Mouse (Mus musculus) kidney, postnatal 10 days (tissue): Measurements from ENCODE around the gene Slc44a5.

Experiments used
- DNase-seq: peaks from one replicate; pipeline ENCODE4 v3.0.0; 2021; ENCODE audit warnings: mixed read lengths

Gene Slc44a5

DNA sequence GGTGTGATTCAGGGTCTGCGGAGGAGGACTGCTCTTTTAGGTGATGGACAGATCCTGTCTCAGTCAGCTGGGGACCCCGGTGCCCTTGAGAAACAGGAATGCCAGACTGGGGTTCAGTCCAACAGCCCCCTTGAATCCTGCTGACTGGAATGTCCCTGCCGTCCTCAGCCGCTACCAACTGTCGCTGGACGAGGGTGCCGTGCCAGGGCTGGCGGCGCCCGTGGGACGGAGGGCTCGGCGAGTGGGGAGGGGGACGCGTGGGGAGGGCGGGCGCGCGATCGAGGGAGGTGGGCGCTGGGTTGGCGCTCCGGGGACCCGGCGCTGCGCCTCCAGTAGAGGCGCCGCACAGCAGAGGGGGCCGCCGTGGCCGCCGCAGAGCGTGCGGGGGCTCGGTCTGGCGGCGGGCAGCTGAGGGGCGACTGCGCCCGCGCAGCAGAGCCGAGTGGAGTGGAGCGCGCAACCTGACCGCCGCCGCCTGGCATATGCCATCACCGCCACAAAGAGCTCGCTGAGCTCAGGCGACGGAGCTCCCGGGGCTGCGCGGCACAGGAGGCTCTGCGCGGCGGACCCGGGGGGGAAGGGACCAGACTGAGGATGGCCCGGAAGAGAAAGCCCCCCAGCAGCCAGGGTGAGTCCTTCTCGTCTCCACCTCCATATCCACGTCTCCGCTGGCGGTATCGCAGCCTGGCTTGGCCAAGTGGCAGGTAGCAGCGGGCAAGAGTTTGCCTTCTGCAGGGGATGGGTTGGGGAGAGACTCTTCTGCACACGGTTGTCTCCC lies at the start of gene Slc44a5:
Gene Slc44a5 (plus strand): TSS at position 266 of the 778 bp plus-strand sequence.
- DNase-seq, result peak; percentile 40

GRCm38 (mm10) chr3:153926333-153926732 lies 46.9 kb upstream of the Slc44a5 start:
- DNase-seq, result no peak

DNA sequence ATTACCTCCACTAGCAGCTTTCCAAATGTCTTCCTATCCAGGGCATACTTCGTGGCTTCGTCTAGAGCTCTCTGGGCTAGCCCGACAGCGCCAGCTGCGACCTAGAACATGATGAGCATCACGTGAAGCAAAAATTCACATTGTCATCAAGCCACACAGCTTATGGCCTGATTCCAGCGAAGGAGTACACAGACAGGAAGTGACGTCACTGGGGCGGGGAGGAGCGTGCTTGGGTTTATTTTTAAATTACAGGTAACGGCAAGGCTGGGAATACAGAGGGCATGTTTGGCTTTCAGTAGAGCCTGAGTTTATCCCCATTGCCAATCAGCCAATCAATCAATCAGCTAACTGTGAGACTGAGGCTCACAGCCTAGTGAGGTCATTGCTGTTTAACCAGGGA lies 43.7 kb upstream of the Slc44a5 start:
- DNase-seq, result no peak

GRCm38 (mm10) chr3:153932461-153932860 lies 40.8 kb upstream of the Slc44a5 start:
- DNase-seq, result no peak

DNA sequence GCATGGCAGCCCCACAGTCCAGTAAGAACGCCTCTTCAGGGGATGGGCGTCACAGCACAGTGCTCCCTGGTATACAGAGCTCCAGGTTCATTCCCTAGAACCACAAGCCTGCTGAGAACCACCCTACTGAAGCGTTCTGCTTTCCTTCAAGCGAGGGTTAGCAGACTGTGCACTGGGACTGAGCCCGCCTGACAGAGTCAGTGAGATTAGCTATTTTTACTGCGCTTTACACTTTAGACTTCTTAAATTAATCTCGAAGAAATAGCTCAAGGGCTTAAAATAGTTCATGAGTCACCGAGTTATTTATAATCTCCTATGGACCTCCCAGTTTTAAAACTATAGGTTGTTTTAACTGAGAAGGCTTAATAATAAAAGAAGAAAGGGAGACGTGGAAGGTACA lies 37.4 kb upstream of the Slc44a5 start:
- no peak for DNase-seq

DNA sequence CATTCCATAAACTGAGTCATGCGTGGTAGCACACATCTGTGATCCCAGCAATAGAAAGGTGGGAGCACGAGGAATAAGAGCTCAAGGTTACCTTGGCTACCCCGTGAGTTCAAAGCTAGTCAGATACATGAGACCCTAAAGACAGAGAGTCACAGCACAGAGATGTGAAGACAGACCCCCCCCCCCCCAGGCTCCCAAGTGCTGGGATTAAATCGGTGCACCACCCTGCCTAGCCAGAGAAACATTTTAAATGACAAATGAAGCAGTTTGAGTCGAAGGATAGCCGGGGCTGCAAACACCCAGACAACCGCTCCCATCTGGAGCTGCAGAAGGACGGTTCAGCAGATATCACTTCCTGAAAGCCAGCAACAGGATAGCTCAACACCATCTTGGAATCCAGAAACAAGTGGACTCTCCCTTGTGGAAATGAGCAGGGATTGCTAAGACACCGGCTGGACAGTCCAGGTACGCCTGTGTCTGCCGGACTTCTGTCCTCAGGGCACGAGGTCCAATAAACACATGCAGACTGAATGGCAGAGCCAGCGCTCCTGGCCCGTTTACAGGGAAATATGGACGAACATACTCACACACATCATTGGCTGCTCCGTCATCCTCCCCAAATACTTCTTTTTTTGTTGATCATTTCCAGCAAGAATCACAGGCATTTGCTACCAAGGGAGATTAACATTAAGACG lies 36.0 kb upstream of the Slc44a5 start:
- peak; percentile 43 for DNase-seq

GRCm38 (mm10) chr3:153940021-153940420 lies 33.2 kb upstream of the Slc44a5 start:
- DNase-seq, result no peak

DNA sequence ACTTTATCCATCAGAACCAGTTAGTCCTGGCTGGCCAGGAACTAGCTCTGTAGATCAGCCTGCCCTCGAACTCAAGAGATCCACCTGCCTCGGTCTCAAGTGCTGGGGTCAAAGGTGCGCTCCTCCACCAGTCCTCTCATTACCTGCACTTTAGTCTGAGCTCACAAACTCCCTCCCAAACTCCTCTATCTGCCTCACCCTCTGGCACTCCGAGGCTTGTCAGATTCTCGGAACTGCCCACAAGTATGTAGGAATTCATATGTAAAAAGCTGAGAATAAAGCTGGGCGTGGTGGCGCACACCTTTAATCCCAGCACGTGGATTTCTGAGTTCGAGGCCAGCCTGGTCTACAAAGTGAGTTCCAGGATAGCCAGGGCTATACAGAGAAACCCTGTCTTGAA lies 32.8 kb upstream of the Slc44a5 start:
- DNase-seq, result no peak

- no peak for DNase-seq
Observed at GRCm38 (mm10) chr3:153941613-153942012, 31.6 kb upstream of the Slc44a5 start.

- no peak for DNase-seq
Observed at GRCm38 (mm10) chr3:153943003-153943640, 30.1 kb upstream of the Slc44a5 start.

DNA sequence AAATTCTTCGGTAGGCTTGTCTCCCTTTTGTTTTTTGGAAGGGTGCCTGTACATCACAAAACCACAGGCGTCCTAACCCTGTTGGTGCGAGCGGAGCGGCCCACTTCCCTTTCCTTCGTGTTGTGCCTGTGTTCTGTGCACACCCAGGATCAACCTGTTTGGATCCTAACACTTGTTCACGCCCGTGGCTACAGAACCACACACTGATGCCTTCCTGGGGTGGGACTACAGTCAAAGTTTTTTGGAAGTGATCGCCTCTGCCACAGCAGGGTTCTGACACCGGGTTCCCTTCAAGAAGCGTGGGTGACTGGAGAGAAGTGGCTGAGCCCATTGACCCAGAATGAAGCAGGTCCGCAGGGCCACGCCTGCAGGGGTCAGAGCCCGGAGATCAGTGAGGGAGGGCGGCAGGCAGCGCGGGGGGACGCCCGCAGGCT lies 29.3 kb upstream of the Slc44a5 start:
- DNase-seq, result no peak

- DNase-seq, result peak; percentile 99
Observed at GRCm38 (mm10) chr3:153944335-153944990, 28.8 kb upstream of the Slc44a5 start, which contains the start of gene Acadm. TSS of gene Acadm (minus strand) at chr3:153944632.

GRCm38 (mm10) chr3:153947271-153947670 lies 26.0 kb upstream of the Slc44a5 start:
- no peak for DNase-seq

- no peak for DNase-seq
Observed at GRCm38 (mm10) chr3:153948176-153948575, 25.1 kb upstream of the Slc44a5 start.

DNA sequence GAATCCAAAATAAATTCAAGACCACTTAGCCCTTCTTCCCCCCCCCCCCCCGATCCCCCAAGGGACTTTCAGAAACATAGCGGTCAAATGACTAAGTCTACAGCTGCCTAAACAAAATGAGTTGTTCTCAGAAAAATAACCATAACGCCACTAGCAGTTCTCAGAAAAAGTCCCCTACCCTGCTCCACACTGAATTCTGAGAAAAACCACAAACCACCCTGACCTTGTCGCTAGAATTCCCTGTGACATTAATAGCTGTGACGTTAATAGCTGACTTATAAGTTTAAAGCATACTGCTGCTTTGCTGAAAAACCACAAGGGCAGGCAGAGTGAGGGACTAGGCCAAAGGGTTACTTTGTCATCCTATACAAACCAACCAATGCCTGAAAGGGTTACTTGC lies 15.3 kb upstream of the Slc44a5 start:
- no peak for DNase-seq

GRCm38 (mm10) chr3:153959035-153959730 lies 14.1 kb upstream of the Slc44a5 start:
- no peak for DNase-seq

- no peak for DNase-seq
Observed at GRCm38 (mm10) chr3:153959731-153960207, 13.5 kb upstream of the Slc44a5 start.

DNA sequence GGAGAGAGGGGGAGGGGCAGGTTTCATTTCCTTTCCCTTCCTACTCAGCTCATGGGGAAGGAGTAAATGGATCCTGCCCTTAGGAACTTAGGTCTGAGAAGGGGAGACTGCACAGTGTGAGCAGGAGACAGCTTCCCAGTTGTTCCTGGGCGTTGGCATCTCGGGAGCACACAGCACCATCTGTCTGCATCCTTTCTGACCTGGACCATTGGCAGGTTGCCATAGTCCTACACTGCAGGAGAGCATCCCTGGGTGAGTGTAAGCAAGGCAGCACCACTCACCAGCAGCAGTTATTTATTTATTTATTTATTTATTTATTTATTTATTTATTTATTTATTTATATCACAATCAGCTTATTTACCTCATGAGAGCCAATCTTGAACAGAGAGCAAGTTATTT lies 12.4 kb upstream of the Slc44a5 start:
- no peak for DNase-seq

GRCm38 (mm10) chr3:153961632-153962389 lies 11.4 kb upstream of the Slc44a5 start:
- no peak for DNase-seq

GRCm38 (mm10) chr3:153967447-153967846 lies 5.8 kb upstream of the Slc44a5 start:
- no peak for DNase-seq

DNA sequence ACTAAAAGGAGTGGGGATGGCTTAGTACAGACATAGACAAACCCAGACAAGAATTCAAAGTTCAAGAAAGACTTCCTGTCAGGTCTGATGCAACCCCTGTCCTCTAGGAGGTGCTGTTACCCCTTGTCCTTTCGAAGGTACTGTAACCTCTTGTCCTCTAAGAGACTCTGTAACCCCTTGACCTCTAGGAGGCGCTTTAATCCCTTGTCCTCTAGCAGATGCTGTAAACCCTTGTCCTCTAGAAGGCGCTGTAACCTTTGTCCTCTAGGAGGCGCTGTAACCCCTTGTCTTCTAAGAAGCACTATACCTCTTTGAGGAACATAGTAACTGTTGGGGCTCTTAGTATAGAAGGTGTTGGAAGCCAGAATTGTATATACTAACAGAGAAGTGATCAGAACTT lies 4.7 kb upstream of the Slc44a5 start:
- peak; percentile 43 for DNase-seq

- DNase-seq, result no peak
Observed at GRCm38 (mm10) chr3:153969451-153969850, 3.8 kb upstream of the Slc44a5 start.
